Mouse (Mus musculus) telencephalon, adult 2 months (tissue): ENCODE measurements around the gene Rbpjl.

Experiments used
- DNase-seq: peaks from one replicate; pipeline ENCODE4 v3.0.0-alpha.2; 2011; ENCODE audit warnings: low read depth, low spot score

Gene Rbpjl

DNA sequence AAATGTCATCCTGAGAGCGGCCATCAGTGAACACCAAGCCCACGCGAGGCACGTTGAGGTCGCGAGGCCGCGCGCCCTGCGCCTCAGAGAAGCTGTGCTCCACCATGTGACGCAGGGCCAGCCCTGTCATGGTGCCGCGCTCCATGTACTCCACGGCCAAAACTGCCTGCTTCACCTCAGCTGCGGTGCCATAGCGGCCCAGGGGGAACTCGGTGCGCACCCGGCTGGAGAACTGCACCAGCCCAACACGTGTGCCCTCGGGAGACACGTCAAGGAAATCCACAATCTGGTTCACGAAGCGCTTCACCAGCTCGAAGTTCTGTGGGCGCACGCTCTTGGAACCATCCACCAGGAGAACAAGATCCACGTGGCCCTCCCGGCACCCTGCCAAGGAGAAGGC, 9.8 kb upstream of the Rbpjl start:
- no peak for DNase-seq

DNA sequence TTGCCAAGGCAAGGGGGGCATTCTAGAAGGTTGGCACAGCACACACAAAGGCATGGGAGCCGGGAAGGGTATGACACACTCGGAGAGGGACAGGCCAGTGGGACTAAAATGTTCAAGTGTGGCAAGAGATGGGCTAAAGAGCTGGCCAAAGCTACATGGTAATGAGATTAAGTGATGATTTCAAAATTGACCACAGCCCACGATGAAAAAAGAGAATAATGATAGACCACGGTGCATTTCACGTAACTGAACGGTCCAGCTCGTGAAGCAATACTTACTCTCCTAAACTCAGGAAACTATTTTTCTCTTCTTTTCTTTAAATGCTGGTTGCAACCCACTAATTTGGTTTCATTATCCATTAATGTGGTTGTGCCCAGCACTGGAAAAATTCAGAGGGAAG, 6.9 kb upstream of the Rbpjl start:
- DNase-seq = no peak

DNA sequence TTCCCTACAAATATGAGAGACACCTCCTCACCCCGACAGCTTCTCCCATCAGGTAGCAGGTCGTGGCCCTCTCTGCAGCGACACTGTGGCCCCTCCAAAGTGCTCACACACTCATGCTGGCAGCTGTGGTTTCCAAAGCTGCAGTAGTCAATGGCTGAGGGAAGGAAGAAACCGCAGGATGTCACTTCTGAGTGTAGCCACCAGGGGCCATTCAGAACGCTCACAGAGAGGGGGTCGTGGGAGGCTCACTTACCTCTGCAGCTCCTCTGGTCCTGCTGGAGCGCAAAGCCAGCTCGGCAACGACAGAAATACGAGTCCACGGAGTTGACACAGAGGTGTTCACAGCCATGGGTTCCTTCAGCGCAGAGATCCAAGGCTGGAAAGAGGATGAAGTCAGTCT, 6.0 kb upstream of the Rbpjl start:
- no peak for DNase-seq

DNA sequence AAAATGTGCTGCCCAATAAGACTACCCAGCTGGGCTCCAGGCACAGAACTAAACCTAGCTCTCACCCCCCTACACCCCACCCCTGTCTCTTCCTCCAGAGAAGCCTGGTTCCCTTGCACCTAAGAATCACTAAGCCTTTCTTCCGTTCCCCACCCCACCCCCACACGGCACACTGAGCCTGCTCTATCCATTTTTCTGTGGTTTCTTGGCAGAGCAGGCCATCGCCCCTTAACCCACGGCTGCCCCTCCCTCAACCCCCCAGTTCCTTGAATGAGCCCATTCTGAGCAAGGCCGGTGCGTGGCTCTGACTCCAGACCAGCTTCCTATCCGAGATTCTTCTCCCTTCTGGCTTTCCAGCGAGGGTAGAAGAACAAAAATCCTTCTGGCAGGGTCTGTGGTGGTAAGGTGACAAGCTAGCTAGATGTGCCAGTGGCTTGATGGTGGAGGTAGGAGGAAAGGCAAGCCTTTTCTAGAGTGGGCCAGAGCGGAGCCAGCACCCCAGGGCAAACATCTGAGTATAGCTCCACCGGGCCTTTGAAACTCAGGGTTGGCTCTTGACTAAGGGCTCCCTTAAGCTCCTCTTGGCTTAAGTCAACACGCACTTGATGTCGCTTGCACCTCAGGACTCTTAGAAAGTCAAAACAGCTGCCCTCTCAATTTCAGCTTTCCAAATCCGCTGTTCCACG, 598 bp downstream of the Rbpjl start:
- no peak for DNase-seq

DNA sequence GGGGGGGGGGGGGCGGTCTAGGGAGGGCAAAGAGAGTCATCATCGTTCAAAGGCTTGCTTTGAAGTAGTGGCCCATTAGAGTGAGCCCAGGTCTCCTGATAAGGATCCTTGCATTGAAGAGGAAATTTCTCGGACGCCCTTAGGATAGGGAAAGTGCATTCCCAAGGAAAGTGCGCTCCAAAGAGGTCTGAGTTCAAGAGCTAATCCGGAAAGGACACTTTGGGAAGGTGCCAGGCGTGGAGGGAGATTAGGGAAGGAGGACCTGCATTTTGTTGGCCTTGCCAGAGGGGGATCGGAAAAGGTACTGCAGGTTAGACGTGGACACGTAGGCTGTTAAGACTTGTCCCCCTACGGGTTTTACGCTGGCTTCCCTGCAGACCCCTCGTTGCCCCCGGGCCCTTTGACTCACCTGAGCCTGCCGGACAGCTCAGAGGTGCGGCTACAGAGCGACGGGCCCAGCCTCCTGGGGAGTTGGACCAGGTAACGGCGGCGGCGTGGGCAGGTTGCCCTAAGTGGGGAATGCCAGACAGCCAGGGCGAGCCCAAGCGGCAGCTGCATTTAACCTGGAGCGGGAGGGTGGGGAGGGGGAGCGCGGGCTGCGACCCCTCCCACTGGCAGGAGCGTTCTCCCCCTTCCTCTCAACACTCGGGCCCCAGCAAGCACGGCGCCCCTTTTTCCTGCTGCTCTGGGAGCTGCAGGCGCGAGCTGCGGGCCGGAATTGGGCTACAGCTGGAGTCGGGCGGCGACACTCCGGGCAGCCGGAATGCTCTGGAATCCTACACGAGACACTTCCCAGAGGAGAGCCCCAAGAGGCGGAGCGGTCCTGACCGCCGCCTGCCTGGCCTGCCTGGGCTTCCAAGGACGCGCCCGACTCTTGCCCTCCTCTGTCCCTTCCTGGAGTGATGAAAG, 1.4 kb downstream of the Rbpjl start:
- no peak for DNase-seq

DNA sequence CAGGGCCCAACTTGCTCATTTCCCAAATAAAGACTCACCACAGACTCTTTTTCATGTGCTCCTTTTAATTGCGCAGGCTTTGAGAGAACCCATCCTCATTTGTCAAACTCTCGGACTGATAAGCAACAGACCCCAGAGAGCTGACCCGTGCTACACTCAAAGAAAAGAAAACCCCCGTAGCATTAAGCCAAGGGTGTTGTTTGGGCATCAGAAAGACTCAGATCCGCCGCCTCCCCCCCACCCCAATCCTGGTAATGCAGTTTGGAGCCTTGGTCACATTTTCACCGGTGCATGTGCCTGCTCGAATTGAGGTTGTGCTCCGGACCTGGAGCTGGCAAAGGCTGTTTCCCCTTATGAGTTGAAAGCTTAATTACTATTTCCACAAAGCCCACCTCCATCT, 2.1 kb downstream of the Rbpjl start, which contains the start of gene Matn4:
Gene Matn4 (minus strand): TSS at position 101 of the 400 bp plus-strand sequence.
- DNase-seq = no peak

DNA sequence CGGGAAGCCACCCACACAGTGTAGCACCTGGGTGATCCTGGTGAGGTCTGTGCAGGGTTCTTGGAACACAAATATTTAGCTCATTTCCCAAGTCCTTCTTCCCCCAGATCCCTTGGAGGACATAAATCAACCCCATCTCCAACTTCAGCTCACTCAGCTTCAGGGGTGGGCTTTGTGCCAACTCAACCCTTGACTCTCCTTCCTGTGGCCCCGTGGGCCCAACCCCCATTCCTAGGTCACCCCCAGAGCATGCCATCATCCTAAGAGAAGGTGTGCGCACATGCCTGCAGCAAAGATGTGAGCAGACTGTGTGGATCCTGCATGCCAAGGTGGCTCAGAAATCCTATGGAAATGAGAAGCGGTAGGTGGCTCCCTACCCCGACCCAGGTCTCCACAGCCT, 2.6 kb downstream of the Rbpjl start:
- no peak for DNase-seq

DNA sequence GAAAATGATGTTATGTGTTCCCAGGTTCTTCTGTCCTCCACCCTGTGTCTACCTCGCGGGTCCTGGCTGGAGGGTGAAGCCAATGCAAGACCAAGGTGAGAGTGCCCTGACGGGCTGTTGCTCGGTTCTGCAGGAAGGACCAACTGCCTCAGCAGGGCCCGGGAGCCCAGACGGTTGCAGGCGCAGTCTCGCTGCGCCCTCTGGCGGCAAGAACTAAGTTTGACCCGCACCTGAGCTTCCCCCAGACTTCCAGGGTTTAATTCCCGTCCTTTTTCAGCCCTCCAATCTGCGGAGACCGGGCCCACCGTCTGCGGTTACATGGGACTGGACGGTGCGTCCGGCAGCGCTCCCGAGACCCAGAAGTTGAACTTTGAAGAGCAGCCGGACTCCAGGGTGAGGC, 4.8 kb downstream of the Rbpjl start:
- no peak for DNase-seq

DNA sequence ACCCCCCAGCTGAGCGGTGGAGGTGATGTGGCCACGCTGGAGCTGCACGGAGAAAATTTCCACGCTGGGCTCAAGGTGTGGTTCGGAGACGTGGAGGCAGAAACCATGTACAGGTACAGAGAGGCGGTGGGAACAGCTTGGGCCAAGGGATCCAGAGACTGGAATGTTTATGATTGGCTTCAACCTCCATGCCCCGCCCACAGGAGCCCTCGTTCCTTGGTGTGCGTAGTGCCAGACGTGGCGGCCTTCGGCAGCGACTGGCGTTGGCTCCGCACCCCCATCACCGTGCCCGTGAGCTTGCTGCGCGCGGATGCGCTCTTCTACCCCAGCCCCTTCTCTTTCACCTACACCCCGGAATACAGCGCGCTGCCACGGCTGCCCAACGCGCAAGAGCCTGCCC, 11.2 kb downstream of the Rbpjl start:
- no peak for DNase-seq

DNA sequence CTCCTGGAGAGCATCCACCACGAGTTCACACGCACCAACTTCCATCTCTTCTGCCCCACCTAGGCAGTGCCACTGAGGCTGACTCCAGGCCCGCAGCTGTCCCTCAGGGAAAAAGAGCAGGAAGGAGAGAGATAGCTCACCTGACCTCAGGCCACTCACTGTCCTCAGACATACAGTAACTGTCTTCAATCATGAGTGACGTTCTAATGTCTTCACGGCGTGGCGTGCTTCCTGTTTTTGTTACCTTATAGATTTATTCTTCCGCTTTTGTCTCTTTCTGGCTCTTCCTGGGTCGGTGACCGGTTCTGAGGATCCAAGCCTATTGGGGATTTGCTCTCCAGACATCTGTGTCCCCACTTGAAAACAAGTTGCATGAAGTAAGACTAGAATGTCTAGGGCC, 11.6 kb downstream of the Rbpjl start:
- no peak for DNase-seq

DNA sequence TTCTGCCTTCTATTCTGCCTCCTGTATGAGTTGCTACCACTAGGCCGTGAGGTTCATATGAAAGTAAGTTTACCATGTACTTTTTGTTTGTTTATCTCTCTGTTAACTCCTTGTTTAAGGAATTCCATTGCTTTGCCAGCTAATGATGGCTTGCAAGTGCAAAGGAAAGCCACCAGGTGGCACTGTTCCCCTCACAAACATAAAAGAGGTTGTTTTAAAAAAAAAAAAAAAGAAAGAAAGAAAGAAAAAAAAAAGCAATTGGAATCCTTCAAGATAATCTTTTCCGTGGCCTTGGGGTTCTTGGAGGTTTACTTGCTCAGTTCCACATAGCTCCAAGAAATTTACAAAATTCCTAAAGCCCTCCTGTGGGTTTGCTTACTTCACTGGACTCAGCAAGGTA, 14.3 kb downstream of the Rbpjl start:
- DNase-seq = no peak

DNA sequence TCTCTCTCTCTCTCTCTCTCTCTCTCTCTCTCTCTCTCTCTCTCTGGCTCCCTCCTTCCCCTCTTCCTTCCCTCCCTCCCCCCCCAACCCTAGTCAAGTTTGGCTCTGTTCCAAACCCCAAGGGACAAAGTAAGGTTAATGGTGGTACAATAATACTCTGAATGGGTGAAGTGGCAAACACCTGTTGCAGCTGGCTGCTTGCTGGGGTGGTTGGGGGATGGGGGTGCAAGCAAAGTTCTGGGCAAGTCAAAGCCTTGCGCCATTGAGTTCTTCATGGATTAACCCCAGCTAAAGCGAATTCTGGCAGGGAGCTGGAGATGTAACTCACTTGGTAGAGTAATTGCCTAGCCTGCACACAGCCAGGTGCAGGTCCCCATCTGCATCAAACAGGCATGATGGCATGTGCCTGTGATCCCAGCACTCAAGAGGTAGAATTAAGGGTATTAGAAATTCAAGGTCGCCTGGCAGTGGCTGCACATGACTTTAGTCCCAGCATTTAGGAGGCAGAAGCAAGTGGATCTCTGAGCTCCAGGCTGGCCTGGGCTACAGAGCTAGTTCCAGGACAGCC, 15.5 kb downstream of the Rbpjl start:
- DNase-seq = no peak

DNA sequence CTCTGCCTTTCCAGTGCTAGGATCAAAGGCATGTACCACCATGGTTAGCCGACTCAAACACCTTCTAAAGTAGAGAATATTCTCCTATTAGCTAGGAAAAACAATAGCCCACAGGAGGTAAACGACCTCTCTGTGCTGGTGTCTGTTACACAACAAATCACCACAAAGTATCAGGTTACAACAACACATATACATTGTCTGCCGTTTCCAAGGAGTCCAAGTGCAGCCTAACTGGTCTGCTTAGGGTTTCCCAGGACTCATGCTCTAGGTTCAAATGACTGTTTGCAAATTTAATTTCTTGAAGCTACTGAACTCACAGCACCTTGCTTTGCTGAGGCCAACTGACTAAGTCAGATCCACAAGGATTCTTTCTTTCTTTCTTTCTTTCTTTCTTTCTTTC, 16.5 kb downstream of the Rbpjl start:
- DNase-seq = no peak

DNA sequence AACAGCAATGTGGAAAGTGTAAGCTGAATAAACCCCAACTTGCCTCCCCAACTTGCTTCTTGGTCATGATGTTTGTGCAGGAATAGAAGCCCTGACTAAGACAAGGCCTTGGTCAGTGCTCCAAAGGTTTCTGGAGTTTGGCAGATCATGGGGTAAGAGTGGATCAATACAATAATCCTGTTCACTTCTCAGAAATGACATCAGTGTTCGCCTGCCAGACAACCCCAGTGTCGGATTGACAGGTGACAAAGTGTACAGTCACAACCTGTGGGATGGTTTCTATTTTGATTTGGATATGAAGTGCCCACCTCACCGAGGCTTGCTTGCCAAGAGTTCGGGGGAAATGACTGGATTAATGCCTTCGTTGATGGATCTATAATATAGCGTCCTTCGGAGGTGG, 18.4 kb downstream of the Rbpjl start:
- DNase-seq = no peak

DNA sequence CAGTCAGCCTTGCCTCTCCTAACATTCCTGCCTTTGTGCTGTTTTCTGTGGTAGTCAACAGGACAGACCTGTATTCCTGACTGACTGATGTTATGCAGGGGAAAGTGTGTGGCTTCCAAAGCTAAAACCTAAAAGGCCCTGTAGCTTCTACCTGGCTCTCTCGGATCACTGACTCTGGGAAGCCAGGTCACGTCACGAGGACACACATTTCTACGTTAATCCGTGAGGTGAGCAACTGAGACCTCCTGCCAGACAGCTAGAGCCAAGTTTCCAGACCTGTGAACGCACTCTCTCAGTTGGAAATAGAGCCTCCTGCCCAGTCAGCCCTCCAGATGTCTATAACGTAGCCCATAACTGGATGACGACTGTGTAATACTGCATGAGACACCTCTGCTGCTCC, 19.0 kb downstream of the Rbpjl start:
- no peak for DNase-seq

DNA sequence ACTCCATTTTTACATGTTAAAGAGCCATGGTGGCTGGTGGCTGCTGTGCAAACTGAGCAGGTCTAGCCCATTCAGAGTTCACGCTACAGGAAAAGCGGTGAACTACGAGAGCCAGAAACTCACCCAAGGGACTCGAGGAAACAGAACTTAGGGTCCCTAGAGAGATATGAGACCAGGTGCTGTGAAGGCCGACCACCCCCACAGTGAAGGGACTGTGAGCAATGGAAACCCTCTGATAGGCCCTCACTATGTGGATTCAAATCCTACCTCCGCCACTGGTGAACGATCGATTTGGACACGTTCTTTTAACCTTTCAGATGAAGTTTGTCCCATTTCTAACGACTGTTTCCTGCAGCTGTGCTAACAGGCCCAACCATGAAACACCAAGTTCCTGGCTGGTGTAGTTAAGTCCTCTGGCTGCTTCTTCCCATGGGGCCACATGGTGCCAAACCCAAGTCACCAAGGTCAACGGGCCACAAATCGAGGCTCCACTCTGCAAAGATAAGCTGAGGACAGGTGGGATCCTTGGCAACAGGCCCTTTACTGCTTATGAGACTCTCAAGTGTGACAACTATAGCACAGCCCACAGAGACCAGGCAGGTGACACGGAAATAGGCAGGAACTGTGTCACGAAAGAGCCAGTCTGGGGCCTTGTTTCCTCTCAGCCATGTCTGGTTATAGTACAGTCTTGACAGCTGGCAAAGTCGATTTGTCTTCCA, 19.9 kb downstream of the Rbpjl start:
- no peak for DNase-seq

DNA sequence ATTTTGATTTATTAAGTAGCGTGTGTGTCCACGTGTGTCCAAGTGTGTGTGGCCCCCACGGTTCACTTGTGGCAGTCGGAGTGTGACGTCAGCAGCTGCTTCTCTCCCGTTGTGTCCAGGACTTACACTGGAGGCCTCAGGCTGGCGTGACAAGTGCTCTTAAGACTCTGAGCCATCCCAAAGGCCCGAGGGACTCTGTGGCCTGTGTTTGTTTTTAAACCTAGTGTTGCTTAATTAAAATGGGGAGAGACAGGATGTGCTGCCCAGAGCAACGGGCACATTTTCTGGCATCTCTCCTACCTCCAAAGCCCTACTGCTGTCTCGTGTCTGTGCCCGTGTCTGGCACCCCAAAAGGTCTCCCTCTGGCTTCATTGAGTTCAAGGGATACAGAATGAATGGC, 20.5 kb downstream of the Rbpjl start:
- no peak for DNase-seq

DNA sequence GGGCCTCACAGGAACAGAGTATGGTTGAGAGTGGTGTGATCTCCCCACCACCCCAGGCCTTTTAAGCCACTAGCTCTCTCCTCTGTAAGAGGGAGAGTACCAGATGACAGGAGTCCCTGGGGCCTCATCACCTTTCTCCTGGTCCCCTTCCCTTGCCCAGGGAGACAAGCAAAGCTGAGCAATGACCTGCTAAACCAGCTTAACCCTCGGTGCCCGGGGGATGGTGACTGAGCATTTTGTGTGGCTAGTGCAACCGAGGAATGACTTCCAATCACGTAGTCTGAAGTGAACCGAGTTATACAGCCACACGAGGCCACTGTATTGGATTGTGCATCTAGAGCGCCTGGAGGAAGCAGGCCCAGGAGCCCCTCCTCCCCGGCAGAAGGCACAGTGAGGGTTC, 21.5 kb downstream of the Rbpjl start:
- DNase-seq = no peak

DNA sequence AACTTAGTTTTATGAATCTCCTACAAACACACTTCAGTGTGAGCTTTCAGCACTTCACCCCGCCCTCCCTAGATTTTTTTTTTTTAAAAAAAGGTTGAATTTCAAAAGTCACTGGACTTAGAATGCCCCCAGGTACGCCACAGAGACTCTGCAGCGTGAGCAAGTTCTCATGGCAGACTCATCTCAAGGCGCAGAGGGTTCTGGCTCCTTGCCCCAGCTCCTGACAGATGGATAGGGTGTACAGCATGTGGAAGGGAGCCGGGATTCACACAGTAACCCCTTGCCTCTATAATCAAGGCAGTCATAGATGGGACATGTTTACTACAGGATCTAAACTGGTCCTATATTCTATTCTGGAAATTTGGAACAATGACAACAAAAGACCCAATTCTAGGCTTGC, 22.5 kb downstream of the Rbpjl start:
- no peak for DNase-seq

DNA sequence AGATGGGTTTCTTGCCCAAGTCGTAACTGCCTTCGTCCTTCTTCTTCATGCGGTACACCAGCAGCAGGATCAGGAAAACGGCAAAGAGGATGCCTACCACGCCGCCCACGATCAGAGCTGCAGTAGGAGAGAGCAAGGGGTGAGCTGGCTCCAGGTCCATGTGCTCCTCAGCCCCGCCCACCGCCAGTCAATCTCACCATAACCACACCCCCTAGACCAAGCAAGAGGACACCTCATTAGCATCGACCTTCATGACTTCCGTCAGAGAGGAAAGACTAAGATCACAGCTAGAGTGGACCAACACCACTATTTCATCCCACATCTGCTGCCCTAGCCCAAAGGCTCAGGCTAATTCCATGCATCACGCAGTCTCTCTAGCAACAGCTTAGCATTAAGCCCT, 23.2 kb downstream of the Rbpjl start:
- no peak for DNase-seq

DNA sequence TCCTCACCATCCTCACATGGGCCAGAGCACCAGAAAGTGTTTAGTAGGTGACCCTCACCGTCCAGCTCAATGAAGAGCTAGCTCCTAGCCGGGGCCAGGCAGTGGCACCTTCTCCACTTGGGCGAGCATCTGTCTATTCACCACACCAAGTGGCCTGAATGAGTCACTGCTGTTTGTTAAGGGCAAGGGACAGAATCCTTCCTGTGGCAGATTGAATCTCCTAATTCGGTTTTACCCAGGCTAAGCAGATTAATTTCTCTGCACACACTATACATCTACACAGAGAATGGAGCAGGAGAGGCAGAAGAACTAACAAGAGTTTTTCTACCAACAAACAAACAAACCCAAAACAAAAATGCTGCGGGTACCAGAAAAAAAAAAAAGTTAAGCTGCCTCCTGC, 24.0 kb downstream of the Rbpjl start:
- no peak for DNase-seq

DNA sequence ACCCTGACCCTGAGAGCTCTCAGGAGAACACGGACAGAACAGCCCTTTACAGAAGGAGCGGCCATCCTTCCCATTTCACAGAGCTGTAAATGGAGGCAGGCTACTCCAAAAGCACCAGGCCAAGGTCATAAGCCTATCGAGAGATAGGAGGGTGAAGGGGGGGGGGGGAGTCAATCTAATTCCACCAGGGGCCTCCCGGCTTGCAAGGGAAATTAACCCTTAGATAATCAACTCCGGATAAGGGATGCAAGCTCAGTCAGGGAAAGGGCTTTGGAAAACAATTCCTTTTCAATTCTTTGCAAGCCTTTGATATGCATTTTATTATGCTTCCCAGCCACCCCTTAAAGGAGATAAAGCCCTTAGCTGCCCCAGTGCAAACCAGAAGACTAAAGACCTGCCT, 25.5 kb downstream of the Rbpjl start:
- DNase-seq = no peak
